In the genomic region with DNA sequence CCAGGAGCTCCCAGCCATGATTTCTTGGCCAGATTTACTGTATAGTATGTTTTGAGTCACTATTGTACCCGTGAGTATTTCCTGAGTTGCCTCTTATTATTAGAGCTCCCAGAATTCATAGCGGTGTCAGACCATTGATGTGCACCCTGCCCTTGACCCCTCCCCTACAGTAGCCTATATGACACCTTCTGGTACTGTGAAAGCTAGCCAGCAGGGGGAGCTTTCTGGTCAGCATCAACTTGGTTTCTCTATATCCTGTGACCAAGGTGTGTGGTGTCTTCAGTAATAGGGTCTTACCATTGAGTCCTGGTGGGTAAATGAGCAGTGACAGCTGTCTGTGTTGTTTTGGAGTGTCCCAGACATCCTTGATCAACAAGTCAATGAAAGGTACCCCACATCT, we compare ENCODE assay signal across 9 mouse cellular contexts. TPM values are rescaled to one million over a fixed set of nuclear protein-coding genes. Genes with fewer than 3 reads are reported as not detected.
DNase-seq lines count a peak whose midpoint lies in the region; ATAC-seq and TF ChIP-seq lines count a peak whose summit lies in the region.
"Had no signal": no experiment of that assay in that cellular context is flagged by ENCODE, and none has a peak within 500 bp of the region (broad histone marks: within the 10 kb centered on the region; RNA-seq: fewer than 3 reads in every experiment).

No protein-coding gene starts in this region.

- intact Hi-C loops in heart, adult 2 months (cut with DNase I), result loop anchor here (1.0 to 2.0 kb wide), 2 partner anchors 151 to 343 kb away; no protein-coding TSS in a partner anchor

- H3K9me3 ChIP-seq in heart, embryonic 10.5 days, result no peaks in the 10 kb centered on the region
- H3K9me3 ChIP-seq in hindbrain, embryonic 16.5 days (ENCODE audit: control insufficient read depth, low read length), result no peaks in the 10 kb centered on the region

- TF ChIP-seq EP300 in heart, adult 2 months (IDR thresholded peaks at IDR 0.05; ENCODE audit: insufficient read depth, low read depth, low read length), result no peak

- TF ChIP-seq CTCF in heart, adult 2 months (IDR thresholded peaks at IDR 0.05), result peak; percentile 79

- H3K4me1 ChIP-seq in heart, adult 2 months (ENCODE audit: control insufficient read depth, insufficient read depth, low read length), result no peaks in the 10 kb centered on the region
- no peaks in the 10 kb centered on the region for H3K4me1 ChIP-seq in heart, embryonic 10.5 days
- H3K4me1 ChIP-seq in hindbrain, embryonic 16.5 days (ENCODE audit: control insufficient read depth, insufficient read depth, low read depth, low read length), result peaks cover 6% of the 10 kb centered on the region

- H3K79me2 ChIP-seq in heart, adult 2 months (replicated peaks; ENCODE audit: control insufficient read depth, insufficient read depth, low read length), result no peaks in the 10 kb centered on the region

- H3K27ac ChIP-seq in heart, adult 2 months, result no peak overlapping the region
- no peak overlapping the region for H3K27ac ChIP-seq in heart, embryonic 10.5 days
- H3K27ac ChIP-seq in hindbrain, embryonic 16.5 days (ENCODE audit: low read depth, low read length), result no peak overlapping the region

- H3K9ac ChIP-seq in heart, adult 2 months (ENCODE audit: low read depth, low read length), result no peak overlapping the region
- no peak overlapping the region for H3K9ac ChIP-seq in hindbrain, embryonic 16.5 days (ENCODE audit: low read depth, low read length)

- ATAC-seq in hindbrain, embryonic 16.5 days, result peak; percentile 64; the same call in 1 of the 2 replicates

- DNase-seq in heart, adult 2 months, result peak; percentile 29 to 32
- DNase-seq in heart, embryonic 10.5 days (ENCODE audit: low spot score), result no peak
- peak; percentile 22 for DNase-seq in urinary bladder, postnatal 25 days (ENCODE audit: low spot score)
- no peak for DNase-seq in urinary bladder, postnatal 36 days (ENCODE audit: low spot score in 2 of 2)
- DNase-seq in cerebellum, postnatal 25 days, result peak; percentile 48 to 72
- peak; percentile 64 for DNase-seq in lung, postnatal 10 days
- DNase-seq in thymus, postnatal 36 days, result peak; percentile 23 to 31

- no peaks in the 10 kb centered on the region for H3K36me3 ChIP-seq in heart, adult 2 months (ENCODE audit: control insufficient read depth, insufficient read depth, low read length)
- no peaks in the 10 kb centered on the region for H3K36me3 ChIP-seq in heart, embryonic 10.5 days
- no peaks in the 10 kb centered on the region for H3K36me3 ChIP-seq in hindbrain, embryonic 16.5 days (ENCODE audit: control insufficient read depth, insufficient read depth, low read length)

- H3K4me2 ChIP-seq in hindbrain, embryonic 16.5 days (ENCODE audit: low read length), result no peak overlapping the region

- TF ChIP-seq POLR2A in heart, adult 2 months (IDR thresholded peaks at IDR 0.05; ENCODE audit: insufficient read depth, low read depth, low read length), result no peak

- no peaks in the 10 kb centered on the region for H3K27me3 ChIP-seq in heart, adult 2 months (ENCODE audit: control insufficient read depth, insufficient read depth, low read length)
- 0 out of 2 replicates have a peak, but pooled peaks cover 8% of the 10 kb centered on the region for H3K27me3 ChIP-seq in heart, embryonic 10.5 days (ENCODE audit: insufficient read depth, poor library complexity, severe bottlenecking)
- no peaks in the 10 kb centered on the region; the same call in 1 of the 2 replicates for H3K27me3 ChIP-seq in hindbrain, embryonic 16.5 days (replicated peaks; ENCODE audit: control insufficient read depth, insufficient read depth, low read length)

- H3K4me3 ChIP-seq in heart, adult 2 months, result no peak overlapping the region
- H3K4me3 ChIP-seq in heart, embryonic 10.5 days, result no peak overlapping the region
- H3K4me3 ChIP-seq in hindbrain, embryonic 16.5 days (ENCODE audit: low read length), result no peak overlapping the region

- 10% methylated on average over 2 of the region's 2 CpGs for WGBS in heart, adult 2 months
- WGBS in heart, embryonic 10.5 days, result 27% methylated on average over 2 of the region's 2 CpGs
- WGBS in hindbrain, embryonic 16.5 days, result 22% methylated on average over 2 of the region's 2 CpGs

RNA-seq across cellular contexts. Expression of a gene that starts 18.4 kb away (rescaled TPM):
- total RNA-seq in heart, adult 2 months (2021), result not detected
- not detected in 2 replicates for polyA plus RNA-seq in heart, adult 2 months (2012; rRNA removed)
- polyA plus RNA-seq in heart, embryonic 10.5 days (2016; fragmentation: Nextera tagmentation; extraction: Ambion mirVana), result not detected in 2 replicates
- polyA plus RNA-seq in hindbrain, embryonic 16.5 days (2015; fragmentation: Nextera tagmentation; extraction: Ambion mirVana), result not detected in 2 replicates
- total RNA-seq: layer of hippocampus, adult 18-20 months had no signal

Comparison
In these comparisons a context has a peak if more than half of its experiments do, and no peak if none do; other contexts are left out.
1. DNase-seq: peak in heart, adult 2 months (2 of 2), urinary bladder, postnatal 25 days (single experiment), cerebellum, postnatal 25 days (2 of 2), lung, postnatal 10 days (single experiment) and thymus, postnatal 36 days (2 of 2); none in heart, embryonic 10.5 days (single experiment) and urinary bladder, postnatal 36 days (0 of 2).